Mouse (Mus musculus) adrenal gland, postnatal 14 days (tissue): ENCODE results near the gene AL607142.1. TPM values are rescaled to one million over a fixed set of nuclear protein-coding genes. Genes with fewer than 3 reads are reported as not detected.

ENCODE experiments used
- DNase-seq: peaks from one replicate; pipeline ENCODE4 v3.0.0; 2021; ENCODE audit warnings: mixed read lengths
- long read RNA-seq, 2 experiments: library from polyadenylated mRNA; stranded (forward); transcript quantifications; one replicate each; pipeline ENCODE4 v2.0.0; 2021
- total RNA-seq: library from RNA; stranded (reverse); gene quantifications from 2 replicates; pipeline ENCODE4 v1.2.3, GENCODE M21; 2021

AL607142.1 gene
- total RNA-seq: not detected in 2 replicates
- long read RNA-seq, experiment 1: 0 reads
- long read RNA-seq, experiment 2: 0 reads

DNA sequence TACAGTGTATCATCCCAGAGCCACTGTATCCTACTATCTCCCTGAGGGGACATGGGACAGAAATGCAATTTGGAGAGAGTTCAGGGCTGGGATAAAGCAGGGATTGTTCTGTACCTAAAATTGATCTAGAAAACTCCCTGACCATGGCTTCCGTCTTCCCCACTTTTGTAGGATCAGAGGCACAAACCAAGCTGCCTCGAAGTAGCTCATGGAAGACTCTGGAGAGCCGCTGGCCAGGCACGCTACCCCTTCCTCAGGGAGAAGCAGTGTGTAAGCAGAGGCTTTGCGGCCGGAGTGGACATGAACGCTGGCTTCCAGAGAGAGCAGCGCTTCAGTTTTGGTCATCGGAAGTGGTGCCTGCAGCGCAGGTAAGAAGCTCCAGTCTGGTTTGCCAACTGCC lies at the start of gene AL607142.1:
Gene AL607142.1, plus strand, starts transcription at position 301 of the 400 bp plus-strand sequence.
- DNase-seq: no peak

DNA sequence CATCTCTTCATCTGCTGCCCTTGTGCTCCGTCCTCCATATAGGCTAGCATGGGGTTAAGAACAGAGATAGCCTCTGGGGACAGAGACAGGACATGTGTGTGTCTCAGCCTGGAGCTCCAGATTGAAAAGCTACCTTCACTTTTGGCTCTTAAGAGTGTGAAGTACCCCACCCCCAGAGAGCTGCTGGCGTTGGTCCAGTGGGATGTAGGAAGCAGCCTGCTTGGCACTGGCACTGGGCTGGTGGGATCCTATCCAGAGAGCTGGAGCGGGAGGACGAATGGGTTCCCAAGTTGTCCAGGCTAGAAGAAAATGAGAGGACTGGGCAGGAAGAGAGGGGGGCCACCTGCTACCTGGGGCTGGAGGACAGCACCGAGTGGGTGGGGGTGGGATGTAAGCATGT lies 46.4 kb upstream of the AL607142.1 start:
- DNase-seq: no peak

DNA sequence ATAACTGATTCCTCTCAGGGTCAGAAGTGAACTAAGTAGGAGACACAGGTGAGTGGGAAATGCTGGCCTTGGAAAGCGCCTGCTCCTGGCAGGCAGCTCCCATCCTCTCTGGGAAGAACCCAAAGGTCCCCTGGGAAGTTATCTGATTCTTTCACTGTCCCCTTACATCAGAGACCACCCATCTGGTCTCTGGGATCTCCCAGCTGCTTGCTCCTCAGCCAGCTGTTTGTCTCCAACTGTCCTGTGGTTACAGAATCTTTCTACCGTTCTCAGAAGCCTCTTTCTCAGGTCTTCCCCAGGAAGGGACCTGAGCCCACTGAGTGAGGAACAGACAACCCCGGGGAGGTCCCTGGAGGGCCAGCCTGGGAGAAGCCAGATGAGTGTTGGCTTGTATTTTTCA lies 42.4 kb upstream of the AL607142.1 start:
- DNase-seq: no peak

DNA sequence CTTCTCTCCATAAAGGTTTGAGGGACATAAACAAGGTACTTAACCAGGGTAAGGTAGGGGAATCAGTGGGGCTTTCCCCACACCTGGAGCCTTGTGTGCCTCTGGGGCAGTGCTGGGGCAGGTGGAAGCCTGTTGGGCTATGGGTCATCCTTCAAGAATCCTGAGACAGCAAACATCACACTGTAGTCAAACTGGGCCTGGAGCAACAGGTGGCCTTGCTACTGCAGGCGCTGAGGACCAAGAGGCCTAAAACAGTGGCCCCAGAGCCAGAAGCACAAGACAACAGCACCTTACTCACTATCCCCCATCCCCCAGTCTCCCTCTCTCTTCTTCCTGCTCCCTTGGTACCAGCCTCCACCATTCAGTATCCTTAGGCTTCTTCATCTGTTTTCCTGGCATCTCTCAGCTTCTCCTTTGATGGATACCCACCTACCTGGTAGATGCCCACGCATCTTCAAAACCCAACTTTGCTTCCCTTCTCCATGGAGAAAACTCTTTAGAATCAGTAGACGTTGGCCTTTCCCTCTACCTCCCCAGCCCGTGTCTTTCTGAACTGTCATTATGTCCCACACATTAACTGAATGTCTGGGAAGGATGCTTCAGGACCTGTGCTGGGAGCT lies 41.5 kb upstream of the AL607142.1 start:
- no peak for DNase-seq

DNA sequence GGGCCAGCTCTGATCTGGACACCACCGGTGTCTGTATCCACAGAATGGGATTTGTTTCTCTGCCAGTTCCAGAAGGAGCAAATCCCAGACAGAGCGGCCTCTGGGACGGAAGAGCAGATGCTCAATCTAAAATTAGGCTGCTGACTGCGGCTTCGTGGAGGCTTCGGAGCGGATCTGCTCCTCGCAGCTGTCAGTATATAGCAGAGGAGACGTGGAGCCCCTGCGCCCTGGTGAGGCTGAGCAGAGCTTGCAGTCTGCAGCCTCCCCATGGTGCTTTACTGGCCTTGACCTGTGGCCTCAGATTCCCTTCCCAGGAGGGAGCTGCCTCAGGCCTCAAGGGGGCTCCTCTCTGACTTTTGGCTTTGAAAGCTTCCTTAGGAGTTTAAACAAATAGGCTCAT lies 40.7 kb upstream of the AL607142.1 start:
- DNase-seq: peak; percentile 60

DNA sequence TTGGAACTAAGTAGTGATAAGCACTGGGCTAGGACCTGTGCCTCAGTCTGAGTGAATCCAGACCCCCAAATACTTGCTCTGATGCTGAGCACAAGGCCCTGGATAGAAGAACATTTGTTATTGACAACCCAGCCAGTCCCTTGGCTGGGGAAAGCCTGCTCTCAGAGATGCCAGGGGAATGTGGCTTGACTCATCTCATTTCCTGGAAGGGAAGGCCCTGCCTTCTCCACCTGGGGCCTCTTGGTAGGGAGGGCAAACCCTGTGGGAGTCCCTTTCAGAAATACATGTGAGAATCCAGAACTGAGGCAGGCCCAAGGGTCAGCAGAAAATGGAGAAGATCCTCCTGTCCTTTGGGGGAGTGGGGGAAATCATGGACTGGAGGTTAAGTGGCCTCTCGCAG lies 37.1 kb upstream of the AL607142.1 start:
- DNase-seq: no peak

DNA sequence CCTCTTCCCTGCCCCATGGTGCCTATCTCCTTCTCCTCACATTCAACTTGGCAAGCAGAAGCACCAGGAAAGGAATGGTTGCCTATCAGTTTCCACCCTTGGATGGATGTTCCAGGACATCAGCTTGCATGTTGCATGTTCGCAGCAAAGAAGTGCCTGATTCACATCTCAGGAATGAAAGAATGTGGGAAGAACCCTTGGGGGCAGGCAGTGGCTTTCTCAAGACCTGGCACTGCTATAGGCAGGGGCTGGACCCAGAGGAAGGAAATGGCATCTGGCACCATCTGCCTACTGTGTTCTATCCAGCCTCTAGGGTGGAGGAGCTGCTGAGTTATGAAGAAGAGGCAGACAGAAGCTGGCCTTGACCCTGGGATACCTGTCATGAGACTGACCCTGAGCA lies 34.9 kb upstream of the AL607142.1 start:
- no peak for DNase-seq

DNA sequence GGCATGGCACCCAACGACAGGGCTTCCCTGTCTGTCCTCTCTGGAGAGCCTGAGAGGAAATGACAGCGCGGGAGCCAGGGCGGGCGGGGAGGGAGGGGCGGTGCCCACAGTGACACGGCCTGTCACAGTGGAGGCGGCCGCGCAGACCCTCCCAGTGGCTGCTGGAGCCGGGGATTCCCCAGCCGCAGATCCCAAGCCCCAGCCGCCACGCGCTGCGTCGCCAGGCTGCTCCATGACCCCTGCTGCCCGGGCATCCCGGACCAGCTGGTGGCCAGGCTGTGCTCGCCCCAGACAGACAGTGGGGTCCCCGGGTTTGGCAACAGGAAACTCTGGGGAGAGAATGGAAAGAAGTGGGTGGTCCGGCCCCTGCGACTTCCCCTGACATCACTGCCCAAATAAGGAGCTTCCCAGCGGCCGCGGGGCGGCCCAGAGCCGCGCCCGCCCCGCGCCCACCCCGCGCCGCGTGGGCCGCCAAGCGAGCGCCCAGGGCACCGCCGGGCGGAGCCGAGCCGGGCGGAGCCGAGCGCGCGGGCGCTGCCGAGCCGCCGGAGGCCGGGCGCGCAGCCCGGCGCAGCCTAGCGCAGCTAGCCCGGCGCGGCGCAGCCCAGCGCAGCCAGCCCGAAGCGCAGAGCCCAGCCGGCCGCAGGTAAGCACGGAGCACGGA lies 32.3 kb upstream of the AL607142.1 start:
- DNase-seq: peak; percentile 66

DNA sequence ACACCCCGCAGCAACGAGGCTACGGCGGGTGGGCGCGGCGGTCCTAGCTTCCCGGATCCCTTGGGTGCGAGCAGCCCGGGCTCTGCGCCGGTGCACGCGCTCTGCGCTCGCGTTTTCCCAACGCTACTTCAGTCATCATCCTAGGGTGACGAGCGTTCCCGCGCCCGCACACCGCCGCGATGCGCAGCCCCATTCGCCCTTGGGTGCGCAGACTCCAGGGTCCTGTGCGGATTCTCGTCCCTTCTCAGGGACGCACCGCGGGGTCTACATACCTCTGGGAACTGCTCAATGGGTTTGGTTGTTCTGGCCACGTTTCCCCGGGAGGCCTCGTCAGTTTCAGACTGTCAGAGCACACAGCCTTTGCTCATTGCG lies 31.8 kb upstream of the AL607142.1 start:
- DNase-seq: no peak

DNA sequence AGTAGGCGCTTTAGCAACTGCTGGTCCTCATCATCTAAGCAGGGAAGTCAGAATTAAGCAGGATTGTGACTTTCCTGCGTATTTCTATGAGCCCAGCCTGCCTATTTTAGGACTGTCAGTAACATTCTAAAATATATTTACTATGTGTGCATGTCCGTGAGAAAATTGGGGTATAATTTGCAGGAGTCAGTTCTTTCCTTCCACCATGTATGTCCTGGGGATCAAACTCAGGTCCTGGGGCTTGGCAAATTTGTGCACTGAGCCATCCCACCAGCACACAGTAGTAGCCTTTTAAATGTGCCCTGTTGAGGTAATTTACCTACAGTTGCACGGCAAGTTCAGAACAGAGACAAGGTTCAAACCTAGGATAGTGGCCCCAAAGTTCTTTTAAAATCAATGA lies 28.5 kb upstream of the AL607142.1 start:
- no peak for DNase-seq

DNA sequence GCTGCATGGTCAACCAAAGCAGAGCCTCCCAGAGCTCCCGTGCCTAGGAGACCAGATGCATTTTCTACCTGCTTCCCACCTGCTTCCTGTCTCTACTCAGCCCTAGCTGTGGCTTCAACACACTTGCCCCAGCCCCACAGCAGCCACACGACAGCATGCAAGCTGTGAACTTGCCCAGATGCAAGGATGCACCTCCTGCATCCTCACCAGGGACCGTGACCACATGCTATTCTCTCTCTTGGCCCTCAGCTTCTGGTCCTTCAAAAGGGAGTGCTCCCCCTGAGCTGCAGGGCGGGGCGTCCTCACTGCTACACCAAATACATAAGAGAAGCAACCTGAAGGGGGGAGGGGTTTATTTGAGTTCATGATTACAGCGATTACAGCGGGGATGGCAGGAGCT lies 27.8 kb upstream of the AL607142.1 start:
- DNase-seq: no peak

DNA sequence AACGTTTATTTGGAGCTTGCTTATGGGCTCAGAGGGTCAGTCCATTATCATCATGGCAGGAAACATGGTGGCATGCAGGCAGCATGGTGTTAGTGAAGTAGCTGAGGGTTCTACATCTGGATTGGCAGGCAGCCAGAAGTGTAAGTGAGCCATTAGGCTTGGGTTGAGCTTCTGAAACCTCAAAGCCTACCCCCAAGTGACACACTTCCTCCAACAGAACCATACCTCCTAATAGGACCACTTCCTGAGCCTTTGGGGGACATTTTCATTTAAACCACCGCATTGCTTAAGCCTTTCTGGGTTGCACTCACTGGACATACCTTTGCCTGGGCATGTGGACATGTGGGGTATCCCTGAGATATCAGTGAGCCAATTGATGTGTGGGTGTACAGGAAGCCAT lies 23.3 kb upstream of the AL607142.1 start:
- DNase-seq: no peak

DNA sequence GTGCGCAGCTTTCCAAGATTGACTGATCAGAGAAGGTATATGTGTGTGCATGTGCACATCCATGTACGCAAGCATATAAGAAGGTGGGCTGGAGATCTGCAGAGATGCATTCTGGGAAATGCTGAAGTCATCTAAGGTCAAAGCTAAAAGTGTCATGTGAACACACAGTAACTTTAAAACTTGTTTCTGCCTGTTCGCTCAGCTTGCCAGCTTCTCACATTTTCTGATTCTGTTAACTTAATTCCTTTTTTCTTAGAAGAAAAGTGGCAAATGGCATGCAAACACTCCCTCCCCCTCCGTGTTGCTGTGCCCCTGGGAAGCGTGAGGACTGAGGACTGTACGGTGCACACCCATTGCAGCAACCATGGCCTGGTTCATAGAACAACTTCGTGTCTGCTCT lies 22.3 kb upstream of the AL607142.1 start:
- no peak for DNase-seq

DNA sequence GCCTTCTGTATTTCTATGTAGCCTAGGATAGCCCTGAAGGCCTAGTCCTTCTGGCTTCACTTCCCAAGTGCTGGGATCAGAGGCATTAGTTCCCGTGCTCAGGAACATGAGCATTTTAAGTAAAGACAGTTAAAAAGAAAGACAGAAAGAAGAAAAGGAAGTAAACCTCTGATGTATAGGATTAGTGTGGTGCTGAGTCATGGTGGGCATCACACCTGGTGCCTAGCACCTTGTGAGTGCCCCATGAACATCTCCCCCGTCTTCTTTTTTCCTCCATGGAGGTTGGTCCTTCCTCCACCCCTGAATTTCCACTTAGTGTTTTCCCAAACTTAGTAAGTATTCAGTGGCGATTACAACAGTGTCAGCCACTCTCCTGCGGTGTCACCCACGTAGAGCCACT lies 20.2 kb upstream of the AL607142.1 start:
- no peak for DNase-seq

DNA sequence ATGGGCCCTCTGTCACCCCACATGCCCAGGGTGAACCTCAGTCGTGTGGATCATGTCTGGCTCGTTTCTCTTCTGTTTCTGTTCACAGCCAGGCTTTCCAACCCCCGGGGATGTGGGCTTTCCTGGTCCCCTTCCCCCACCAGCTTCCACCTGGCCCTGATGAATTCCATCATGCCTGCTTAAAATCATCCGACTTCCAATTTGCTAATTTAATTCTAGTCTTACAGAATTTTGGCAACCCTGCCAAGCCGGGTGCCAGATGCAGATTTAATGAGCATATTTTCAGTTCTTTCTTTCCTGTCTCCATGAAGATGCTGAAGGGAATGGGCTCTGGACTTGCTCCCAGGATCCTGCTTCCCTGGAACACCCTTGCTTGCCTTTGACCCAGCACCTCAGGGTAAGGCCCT lies 19.7 kb upstream of the AL607142.1 start:
- no peak for DNase-seq

DNA sequence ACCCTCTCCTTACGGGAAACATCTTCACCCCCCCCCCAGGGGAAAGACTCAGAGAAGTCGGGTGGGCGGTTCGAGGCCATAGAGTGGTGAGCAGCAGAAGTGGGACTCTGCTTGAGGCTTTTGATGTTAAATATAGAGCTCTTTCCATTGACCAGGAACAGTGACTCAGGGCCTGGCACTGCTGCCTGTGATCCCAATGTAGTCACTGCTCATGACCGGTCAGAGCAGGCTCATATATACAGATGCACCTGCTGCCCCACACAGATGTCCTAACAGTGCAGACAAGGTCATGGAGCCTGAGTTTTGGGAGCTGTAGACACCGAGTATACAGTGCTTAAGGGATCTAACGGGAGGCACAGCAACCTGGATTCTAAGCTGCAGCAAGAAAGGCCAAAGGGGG lies 18.9 kb upstream of the AL607142.1 start:
- no peak for DNase-seq

DNA sequence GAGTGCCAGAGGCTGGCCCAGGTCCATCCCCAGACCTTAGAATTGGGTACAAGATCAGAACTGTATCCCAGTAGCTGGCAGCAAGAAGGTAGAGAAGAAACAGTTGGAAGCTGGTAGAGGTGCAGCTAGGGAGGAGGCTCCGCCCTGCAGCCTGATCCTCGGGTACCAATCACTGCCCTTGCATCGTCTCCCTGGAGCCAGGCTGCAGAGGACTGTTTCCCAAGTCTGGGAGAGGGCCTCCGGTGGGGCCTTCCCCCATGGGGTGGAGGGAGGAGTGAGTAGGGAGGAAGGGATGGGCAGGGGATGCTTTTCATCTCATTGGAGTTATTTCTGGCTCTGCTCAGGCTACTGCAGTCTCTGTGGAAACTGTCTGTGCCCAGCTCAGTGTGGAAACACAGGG lies 17.7 kb upstream of the AL607142.1 start:
- no peak for DNase-seq

DNA sequence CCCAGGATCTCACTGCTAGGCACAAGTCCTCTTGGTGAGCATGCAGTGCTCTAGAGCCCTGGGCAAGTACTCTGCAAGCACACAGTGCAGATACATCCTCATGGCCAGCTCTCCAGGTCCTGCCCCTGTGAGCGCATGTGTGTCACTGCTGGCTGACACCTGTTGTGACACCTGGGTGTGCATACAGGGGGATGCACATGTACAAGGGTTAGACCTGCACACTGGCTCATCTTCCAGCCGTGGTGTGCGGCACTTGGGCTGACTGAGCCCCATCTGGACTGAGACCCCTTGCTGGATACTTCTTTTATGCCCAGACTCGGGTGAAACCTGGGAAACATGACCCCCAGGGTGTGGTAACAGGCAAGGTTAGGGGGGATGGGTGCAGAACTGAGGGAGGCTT lies 16.5 kb upstream of the AL607142.1 start:
- no peak for DNase-seq

DNA sequence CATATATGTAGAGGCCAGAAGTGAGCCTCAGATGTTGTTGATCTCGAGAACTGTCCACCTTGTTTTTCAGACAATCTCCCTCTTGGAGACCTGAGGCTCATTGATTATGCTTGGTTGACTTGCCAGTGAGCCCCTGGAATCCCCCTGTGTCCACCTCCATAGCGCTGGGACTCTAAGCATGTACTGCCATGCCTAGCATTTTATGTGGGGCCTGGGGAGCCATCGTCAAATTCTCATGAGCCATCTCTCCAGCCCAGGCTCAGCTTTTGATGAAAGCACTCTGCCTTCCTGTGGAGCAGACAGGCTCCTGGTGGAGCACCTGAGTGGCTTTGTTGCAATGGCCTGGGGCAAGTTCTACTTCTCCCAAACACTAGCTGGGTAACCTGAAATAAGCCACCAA lies 14.9 kb upstream of the AL607142.1 start:
- no peak for DNase-seq

DNA sequence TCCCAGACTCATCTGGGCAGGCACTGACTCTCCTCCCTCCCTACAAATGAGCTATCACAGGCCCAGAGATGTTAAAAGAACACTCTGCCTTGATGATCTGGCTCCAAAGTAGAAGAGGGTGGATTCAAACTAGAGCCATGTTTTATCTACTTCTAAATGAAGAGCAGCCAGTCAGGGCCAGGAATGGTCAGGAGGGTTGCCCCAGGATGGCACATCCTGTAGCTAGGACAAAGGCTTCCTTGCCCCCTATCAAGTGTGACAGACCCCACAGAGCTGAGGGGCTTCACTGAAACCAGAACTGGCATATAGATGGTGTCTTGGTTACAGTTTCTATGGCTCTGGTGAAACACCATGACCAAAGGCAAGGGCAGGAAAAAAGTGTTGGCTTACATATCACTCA lies 12.3 kb upstream of the AL607142.1 start:
- DNase-seq: no peak

DNA sequence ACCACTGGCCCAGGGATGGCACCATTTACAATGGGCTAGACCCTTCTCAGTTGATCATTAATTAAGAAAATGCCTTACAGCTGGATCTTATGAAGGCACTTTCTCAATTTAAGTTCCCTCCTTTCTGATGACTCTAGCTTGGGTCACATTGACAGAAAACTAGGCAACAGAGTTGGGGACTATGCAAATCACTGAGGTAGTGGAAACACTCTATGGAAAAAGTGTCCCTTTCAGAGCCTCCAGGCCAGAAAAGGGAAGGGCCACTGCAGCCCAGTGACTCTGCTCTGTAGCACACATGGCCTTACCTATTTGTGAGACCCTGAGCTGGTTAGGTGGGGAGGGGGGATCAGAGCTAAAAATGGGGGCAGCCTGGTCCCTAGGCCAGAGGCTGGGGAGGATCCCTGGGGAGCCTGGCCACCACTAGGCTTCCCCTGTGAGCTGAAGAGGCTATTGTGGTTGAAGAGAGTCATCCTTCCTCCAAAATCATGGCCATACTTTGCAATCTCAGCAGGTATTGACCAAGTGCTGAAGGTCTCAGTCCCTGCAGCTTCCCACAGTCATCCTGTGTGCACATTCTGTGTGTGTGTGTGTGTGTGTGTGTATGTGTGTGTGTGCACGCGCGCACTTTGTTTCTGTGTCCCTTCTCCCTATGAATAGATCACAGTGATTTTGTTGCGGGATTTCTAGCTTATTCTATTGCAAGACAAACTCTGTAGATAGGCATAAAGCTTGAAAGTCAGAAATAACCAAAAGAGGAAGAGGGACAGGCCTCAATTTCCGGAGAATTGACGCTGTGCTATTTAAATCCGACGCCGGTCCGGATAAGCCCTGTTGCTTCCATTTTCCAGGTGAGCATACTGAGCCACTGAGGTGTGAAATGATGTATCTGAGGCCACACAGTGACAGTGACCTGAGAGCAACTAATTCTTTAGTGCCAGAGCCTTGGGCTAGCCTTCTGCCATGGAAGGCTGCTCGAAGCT lies 11.5 kb upstream of the AL607142.1 start:
- no peak for DNase-seq

DNA sequence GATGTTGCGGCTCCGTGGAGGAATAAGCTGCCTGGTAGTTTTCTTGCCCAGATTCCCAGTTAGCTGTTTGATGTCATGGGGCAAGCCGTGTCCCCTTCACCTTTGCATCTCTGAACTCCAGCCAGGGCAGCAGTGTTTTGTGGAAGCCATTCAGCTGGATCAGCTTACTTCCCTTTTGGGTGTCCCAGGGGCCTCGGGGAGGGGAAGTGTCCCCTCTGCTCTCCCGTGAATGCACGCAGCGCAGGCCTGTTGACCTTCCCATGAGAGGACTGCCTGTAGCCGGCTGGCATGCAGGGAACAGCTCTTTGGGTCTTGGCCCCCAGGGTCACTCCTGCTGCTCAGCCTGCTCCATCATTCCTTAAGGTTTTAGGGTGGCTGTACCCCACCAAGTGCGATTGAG lies 10.7 kb upstream of the AL607142.1 start:
- peak; percentile 18 for DNase-seq

DNA sequence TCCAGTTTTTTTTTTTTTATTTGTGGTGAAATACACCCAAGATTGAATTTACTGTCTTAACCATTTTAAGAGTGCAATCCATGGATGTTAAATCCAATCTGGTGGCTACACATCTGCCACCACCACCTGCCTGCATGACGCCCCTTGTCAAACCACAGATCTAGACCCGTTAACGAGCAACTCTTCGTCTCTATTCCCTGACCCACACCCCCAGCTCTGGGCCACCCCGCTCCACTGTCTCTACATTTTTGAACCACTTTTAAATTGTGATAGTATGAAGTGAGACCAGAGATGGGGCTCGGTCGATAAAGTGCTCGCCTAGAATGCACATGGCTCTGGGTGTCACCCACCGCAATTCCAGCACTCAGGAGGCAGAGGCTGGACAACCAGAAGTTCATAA lies 8.3 kb upstream of the AL607142.1 start:
- no peak for DNase-seq
